Mouse (Mus musculus) brown adipose tissue, adult 24 weeks (tissue): ENCODE data around the gene Arhgap9. TPM values are rescaled to one million over a fixed set of nuclear protein-coding genes. Genes with fewer than 3 reads are reported as not detected.
A peak's percentile ranks its signal among the peaks of the same experiment; 100 is the strongest.
"Not testable (repeated sequence)": the region's sequence is repeated elsewhere in the genome, so short reads cannot be mapped to it uniquely, and the experiment has no call there.

Experiments used
- H3K27ac ChIP-seq: fragments of 200-500 bp; replicated peaks from 2 replicates; pipeline ENCODE4 v1.5.1; 2012; ENCODE audit warnings: low read depth, mild to moderate bottlenecking, low read length
- H3K4me1 ChIP-seq: fragments of 200-500 bp; 2 replicates; pipeline ENCODE4 v1.6.1; 2012; ENCODE audit warnings: low read length, mixed read lengths; ENCODE audit not compliant: control insufficient read depth, insufficient read depth, insufficient read length
- H3K4me3 ChIP-seq: fragments of 200-500 bp; 2 replicates; pipeline ENCODE4 v1.5.1; 2012; ENCODE audit warnings: low read depth, mild to moderate bottlenecking, low read length, moderate library complexity; ENCODE audit not compliant: insufficient read depth
- polyA plus RNA-seq: library from polyadenylated mRNA; stranded (reverse); fragments of >200 nt; gene quantifications from 2 replicates; pipeline ENCODE4 v1.2.4, GENCODE M21; 2012; ENCODE audit not compliant: missing spikeins, insufficient read depth, insufficient read length

Arhgap9 gene
- polyA plus RNA-seq, 1 experiment: 0.87 TPM

- not testable (repeated sequence) for H3K4me1 ChIP-seq, H3K4me3 ChIP-seq, H3K27ac ChIP-seq
Measured at GRCm38 (mm10) chr10:127309167-127309566, 12.6 kb upstream of the Arhgap9 start.

DNA sequence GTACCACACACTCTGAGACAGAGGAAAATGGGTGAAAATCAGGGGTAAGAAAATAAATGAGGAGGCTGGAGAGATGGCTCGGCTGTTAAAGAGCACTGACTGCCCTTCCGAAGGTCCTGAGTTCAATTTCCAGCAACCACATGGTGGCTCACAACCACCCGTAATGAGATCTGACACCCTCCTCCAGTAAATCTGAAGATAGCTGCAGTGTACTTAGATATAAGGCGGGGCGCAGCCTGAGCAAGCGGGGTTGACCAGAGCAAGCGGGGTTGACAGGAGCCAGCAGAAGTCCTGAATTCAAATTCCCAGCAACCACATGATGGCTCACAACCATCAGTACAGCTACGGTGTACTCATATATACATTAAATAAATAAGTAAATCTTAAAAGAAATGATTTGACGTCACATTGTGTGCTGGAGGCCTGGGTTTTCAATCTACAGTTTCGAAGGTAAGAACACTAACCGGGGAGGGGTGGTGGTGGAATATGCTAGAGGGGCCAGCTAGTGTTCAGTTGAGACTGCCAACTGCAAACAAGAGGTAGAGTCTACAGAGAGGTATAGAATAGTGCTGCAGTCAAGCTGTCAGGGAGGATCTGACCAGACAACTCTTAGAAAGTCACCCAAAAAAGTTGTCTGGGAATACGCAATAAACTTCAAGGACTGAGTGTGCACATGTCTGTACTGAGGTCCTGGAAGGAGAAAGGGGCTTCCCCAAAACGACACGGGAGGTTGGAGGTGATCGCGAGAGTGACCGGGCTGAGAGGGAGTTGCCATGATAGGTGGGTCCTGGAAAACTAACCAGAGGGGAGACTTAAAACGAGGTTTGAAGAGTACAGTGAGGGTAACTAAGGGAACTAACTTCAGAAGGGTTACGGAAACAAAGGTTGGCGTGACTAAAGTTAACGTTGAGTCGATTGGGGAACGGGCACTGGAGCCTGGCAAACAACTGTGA lies 11.0 kb upstream of the Arhgap9 start:
- H3K4me3 ChIP-seq: peak overlapping the region; percentile 77
- H3K27ac ChIP-seq: peak overlapping the region; percentile 68
- peaks cover 3% of the 10 kb centered on the region; the same call in 1 of the 2 replicates for H3K4me1 ChIP-seq

DNA sequence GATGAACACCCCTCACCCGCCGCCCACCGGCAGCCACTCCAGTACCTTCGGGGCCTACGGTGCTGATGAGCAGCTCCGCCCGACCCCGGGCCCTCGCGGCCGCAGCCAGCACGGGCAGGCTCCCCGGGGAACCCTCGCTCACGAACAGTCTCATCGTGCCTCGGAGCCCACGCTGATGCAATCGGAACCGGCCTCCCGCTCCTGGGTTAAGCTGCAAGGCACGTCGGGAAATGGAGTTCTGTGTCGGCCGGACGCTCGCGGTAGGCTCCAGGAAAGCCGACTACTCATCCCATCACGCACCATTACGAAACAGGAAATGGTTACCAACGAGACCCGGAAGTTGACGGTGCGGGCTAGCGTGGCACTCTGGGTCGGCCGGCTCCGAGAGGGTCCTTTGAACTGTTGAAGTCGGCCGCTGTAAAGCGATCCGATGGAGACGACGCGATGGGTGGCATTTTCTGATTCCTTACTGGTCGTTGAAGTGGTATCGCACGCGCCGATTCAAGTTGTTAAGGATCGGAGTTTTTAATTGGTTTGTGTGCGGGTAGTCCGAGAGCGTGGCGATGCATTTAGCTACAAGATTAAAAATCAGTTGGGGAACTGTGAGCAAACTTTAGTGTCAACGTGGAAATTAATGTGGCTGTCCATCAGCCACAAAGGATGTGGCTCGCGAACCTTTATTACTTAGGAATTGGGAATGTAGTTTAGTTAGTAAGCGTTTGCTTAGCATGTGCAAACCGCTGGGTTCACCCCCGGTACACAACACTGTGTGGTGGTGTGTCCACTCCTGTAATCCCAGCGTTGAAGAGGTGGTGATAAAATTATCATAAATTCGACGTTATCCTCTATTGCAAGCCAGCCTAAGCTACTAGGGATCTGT lies 10.0 kb upstream of the Arhgap9 start, which contains the start of gene Mars:
Gene Mars (minus strand): TSS at position 311 of the 880 bp plus-strand sequence.
- Histone ChIP-seq H3K4me1 (peaks cover 3% of the 10 kb centered on the region; the same call in 1 of the 2 replicates), H3K27ac (peak within 1 kb of the TSS; percentile 84), H3K4me3 (peak within 1 kb of the TSS; percentile 77)

- Histone ChIP-seq H3K4me3 (peak overlapping the region; percentile 65), H3K4me1 (peaks cover 3% of the 10 kb centered on the region; the same call in 1 of the 2 replicates)
Measured at GRCm38 (mm10) chr10:127312356-127312676, 9.4 kb upstream of the Arhgap9 start.

GRCm38 (mm10) chr10:127312858-127313257 lies 8.9 kb upstream of the Arhgap9 start:
- no peak overlapping the region for H3K4me3 ChIP-seq
- H3K4me1 ChIP-seq: peaks cover 3% of the 10 kb centered on the region; the same call in 1 of the 2 replicates
- peak overlapping the region; percentile 4; the same call in 1 of the 2 replicates for H3K27ac ChIP-seq

More at GRCm38 (mm10) chr10:127312356-127312676, 9.4 kb upstream of the Arhgap9 start:
- H3K27ac ChIP-seq: peak overlapping the region; percentile 84

- not testable (repeated sequence) for H3K4me3 ChIP-seq, H3K4me1 ChIP-seq
Measured at GRCm38 (mm10) chr10:127313516-127313915, 8.2 kb upstream of the Arhgap9 start.

GRCm38 (mm10) chr10:127314950-127315349 lies 6.8 kb upstream of the Arhgap9 start:
- H3K4me3 ChIP-seq, H3K4me1 ChIP-seq, H3K27ac ChIP-seq: not testable (repeated sequence)

More at GRCm38 (mm10) chr10:127313516-127313915, 8.2 kb upstream of the Arhgap9 start:
- not testable (repeated sequence) for H3K27ac ChIP-seq

GRCm38 (mm10) chr10:127317277-127317676 lies 4.5 kb upstream of the Arhgap9 start:
- H3K27ac ChIP-seq: no peak overlapping the region
- no peak overlapping the region for H3K4me3 ChIP-seq
- no peaks in the 10 kb centered on the region for H3K4me1 ChIP-seq

DNA sequence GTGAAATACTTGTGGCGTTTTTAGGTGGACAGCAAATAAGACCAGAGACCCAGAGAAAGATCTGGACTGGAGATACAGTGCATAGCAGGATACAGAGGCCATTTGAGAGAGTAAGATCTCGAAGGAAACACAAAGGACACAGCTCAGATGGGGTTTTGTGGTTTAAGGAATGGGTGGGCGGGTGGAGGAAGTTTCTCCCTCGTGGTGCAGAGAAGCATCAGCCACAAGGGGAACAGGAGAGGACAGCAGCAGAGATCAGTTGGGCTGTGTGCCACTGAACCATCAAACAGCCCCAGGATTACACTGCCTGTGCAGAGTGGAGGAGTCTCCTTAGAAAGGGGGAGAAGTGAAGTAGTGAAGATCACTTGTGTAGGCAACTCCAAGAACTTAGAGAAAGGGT lies 3.8 kb upstream of the Arhgap9 start:
- Histone ChIP-seq H3K4me3 (no peak overlapping the region), H3K27ac (no peak overlapping the region), H3K4me1 (no peaks in the 10 kb centered on the region)

GRCm38 (mm10) chr10:127319969-127320368 lies 1.8 kb upstream of the Arhgap9 start:
- Histone ChIP-seq H3K4me3 (no peak overlapping the region), H3K4me1 (no peaks in the 10 kb centered on the region), H3K27ac (no peak overlapping the region)

DNA sequence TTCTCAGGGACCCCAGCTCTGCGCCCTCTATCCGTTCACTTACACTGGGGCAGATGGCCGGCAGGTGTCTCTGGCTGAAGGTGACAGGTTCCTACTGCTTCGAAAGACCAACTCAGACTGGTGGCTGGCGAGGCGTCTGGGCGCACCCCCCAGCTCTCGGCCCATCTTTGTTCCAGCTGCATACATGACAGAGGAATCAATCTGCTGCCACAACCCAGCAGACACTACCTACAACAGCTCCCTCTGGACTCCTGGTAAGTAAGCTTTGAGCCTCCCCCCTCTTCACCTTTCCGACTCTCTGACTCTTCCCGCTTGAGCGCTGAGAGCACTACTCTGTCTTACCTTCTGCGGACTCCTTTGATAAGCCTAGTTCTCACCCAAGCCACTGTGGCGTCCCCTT lies 414 bp downstream of the Arhgap9 start:
- Histone ChIP-seq H3K4me1 (no peaks in the 10 kb centered on the region; the same call in 1 of the 2 replicates), H3K4me3 (no peak overlapping the region)

GRCm38 (mm10) chr10:127322669-127323068 lies 905 bp downstream of the Arhgap9 start:
- Histone ChIP-seq H3K4me1 (no peaks in the 10 kb centered on the region; the same call in 1 of the 2 replicates), H3K27ac (peak overlapping the region; percentile 51), H3K4me3 (peak overlapping the region; percentile 37)

More for the DNA sequence above, 414 bp downstream of the Arhgap9 start:
- H3K27ac ChIP-seq: no peak overlapping the region

GRCm38 (mm10) chr10:127323131-127323855 lies 1.5 kb downstream of the Arhgap9 start:
- H3K4me3 ChIP-seq: peak overlapping the region; percentile 53
- no peaks in the 10 kb centered on the region; the same call in 1 of the 2 replicates for H3K4me1 ChIP-seq
- H3K27ac ChIP-seq: peak overlapping the region; percentile 65

DNA sequence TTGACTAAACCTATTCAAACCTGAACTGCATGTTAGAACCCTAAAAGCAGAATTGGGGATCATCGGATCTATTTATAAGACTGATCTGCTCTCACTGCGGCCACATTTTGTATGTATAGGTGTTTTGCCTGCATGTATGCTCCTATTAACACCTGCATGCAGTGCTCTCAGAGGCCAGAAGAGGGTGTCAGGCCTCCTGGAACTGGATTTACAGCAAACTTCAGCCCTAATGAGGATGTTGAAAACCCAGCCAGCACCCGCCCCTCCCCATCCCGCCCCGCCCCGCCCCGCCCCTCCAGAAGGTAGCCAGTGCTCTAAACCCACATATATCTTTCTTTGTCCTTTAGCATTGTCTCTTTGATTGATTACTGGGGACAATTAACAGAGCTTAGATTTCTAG lies 2.7 kb downstream of the Arhgap9 start:
- peak overlapping the region; percentile 53; the same call in 1 of the 2 replicates for H3K4me3 ChIP-seq
- no peaks in the 10 kb centered on the region; the same call in 1 of the 2 replicates for H3K4me1 ChIP-seq
- no peak overlapping the region for H3K27ac ChIP-seq
